Mouse (Mus musculus): Measurements from ENCODE around the gene Hist1h3e.
"Not testable (repeated sequence)": the region's sequence is repeated elsewhere in the genome, so short reads cannot be mapped to it uniquely, and the experiment has no call there.

The Hist1h3e gene

GRCm38 (mm10) chr13:23561883-23562659 lies at the start of gene Hist1h3e:
Gene Hist1h3e, minus strand, starts transcription at chr13:23562369.
- DNase-seq (ENCODE audit: low spot score), result peak; percentile 87

DNA sequence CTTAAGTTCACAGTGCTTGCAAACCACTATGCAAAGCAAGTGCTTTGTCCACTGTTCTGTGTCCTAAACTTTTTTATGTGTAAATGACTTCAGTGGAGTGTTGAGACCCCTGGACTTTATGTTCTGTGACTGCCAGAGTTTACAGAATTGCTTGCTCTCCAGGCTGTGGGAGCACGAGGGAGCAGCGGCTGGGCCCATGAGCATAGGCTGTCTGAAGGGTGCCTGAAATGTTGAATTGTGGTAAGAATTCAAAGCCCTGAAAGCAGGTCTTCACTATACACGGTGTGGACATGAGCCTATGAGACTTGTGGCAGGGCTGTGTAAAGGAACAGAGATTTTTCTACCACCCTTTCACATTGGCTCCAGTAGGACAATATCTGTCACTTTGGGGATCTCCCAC lies 49.5 kb upstream of the Hist1h3e start:
- DNase-seq (ENCODE audit: low spot score), result no peak

DNA sequence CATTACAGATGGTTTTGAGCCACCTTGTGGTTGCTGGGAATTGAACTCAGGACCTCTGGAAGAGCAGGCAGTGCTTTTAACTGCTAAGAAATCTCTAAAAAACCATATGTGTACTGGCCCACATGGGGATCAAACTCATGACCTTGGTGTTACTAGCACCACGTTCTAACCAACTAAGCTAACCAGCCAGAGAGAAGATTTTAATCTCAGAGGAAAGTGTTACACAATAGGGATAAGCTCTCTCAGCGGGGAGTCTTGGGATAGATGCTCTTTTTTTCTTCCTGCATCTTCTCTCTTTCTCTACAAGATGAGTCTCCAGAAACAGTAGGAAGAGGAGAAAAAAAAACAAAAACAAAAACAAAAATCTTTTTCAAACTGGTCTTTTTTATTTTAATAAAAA lies 48.2 kb upstream of the Hist1h3e start:
- no peak for DNase-seq (ENCODE audit: low spot score)

DNA sequence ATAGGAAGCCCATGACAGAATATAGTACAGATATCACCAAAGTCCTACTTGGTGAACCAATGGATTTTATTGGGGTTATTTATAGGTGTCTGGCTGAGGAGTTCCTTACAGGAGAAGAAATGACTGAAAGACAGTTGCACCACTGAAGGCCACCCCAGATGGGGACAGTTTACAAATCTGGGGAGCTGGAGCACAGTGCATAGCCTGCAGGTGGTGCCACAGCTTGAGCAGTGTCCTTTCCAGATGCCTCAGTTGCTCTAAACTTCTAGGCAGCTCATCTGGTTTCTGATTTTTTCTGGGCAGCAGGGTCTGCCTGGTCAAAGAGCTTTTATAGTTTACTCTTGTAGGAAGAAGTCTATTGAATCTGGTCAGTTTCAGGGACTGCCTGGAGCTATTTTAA lies 47.7 kb upstream of the Hist1h3e start:
- DNase-seq (ENCODE audit: low spot score), result no peak

DNA sequence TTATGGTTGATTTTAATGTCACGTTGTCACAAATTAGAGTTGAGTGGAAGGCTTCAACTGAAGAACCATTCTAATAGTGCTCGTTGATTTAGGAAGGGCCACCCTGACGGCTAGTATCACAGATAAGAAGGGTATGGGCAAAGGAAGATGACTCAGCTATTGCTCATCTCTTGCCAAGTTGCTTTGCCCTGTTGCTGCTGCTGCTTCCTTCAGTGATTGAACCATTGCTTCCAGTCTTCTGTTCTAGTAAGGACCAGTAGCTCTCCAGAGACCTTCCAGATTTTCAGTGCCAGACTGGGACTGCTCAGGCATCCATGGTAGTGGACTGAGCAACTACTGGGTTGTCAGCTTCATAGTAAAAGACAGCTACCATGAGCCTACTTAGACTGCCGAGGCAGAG lies 47.0 kb upstream of the Hist1h3e start:
- DNase-seq (ENCODE audit: low spot score), result no peak

DNA sequence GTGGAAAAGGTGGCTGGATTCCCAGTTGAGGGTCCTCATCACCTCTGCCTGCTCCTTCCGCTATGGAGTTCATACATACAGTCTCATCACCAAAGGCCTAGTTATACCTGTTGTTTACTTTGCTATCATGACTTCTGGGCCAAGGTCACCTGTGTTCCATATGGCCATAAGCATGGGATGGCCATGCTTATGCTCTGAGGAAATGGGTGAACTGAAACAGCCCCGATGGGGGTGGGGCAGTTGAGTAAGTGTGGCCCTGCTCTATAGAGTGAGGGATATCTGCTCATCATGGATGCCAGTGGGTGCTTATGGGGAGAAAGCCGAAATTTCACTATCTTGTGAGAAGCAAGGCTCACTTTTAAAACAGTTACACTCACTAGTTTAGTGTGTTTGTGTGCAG lies 42.9 kb upstream of the Hist1h3e start:
- DNase-seq (ENCODE audit: low spot score), result no peak

GRCm38 (mm10) chr13:23604452-23604851 lies 42.3 kb upstream of the Hist1h3e start:
- no peak for DNase-seq (ENCODE audit: low spot score)

DNA sequence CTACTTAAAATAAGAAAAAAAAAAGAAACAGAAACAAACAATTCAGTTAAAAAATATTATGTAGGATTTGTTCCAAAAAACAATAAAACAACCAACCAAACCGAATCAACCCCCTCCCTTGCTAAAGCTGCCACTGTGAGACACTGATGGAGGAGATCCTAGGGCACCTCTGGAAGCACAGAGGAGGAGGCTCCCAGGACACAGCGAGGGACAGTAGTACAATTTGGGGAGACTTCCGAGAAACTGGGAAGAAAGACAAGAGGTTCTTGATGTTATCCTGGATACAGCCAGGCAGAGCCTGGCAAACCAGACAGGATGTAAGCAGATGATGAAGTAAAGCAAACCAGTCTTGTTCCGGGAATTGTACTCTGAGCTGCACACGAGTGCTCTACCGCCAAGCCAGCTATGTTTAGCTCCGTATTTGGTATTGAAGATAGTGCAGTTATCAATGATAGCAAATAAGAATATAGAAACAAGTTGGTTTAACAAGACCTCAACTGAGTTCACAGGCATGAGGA lies 41.1 kb upstream of the Hist1h3e start:
- DNase-seq (ENCODE audit: low spot score), result no peak

DNA sequence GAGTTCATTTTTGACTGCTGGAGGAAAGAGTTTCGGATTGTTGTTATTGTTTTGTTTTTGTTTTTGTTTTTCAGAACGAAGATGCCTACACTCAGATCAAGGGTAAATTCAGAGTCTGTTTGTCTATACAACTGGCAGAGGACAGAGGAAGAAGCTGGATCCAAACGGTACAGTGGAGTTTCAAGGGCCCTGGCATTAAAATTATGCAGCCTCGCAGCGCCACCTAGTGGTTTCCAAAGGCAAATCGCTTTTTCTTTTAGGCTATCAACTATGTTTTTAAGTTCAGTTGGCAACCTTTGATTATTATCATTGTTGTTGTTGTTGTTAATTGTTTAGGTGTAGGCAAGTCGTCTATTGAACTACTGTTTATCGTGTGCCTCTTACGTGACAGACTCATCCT lies 35.8 kb upstream of the Hist1h3e start:
- DNase-seq (ENCODE audit: low spot score), result peak; percentile 53

- DNase-seq (ENCODE audit: low spot score), result no peak
Measured at GRCm38 (mm10) chr13:23595622-23596372, 33.6 kb upstream of the Hist1h3e start.

GRCm38 (mm10) chr13:23595185-23595584 lies 33.0 kb upstream of the Hist1h3e start:
- no peak for DNase-seq (ENCODE audit: low spot score)

- DNase-seq (ENCODE audit: low spot score), result no peak
Measured at GRCm38 (mm10) chr13:23593051-23593770, 31.0 kb upstream of the Hist1h3e start.

DNA sequence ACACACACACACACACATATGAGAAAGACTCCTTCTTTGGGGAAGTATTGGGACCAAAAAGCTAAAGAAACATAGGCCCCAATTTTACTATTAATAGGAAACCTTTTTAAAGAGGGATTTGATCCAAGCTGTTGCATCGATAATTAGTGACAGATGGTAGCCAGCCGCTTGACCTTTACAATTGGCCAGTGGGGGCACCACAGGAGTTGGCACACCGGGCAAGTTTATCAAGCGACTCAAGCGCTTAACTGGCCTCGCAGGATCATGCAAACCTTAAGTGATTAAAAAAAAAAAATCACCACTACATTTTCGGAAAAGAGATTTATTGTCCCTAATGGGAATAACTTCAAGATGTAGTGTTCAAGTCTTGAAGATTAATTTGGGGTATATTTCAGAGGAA lies 30.4 kb upstream of the Hist1h3e start:
- DNase-seq (ENCODE audit: low spot score), result no peak

- not testable (repeated sequence) for DNase-seq (ENCODE audit: low spot score)
Measured at GRCm38 (mm10) chr13:23591886-23592285, 29.7 kb upstream of the Hist1h3e start.

- DNase-seq (ENCODE audit: low spot score), result no peak
Measured at GRCm38 (mm10) chr13:23591206-23591605, 29.0 kb upstream of the Hist1h3e start.

- DNase-seq (ENCODE audit: low spot score), result no peak
Measured at GRCm38 (mm10) chr13:23586940-23587225, 24.7 kb upstream of the Hist1h3e start.

- DNase-seq (ENCODE audit: low spot score), result no peak
Measured at GRCm38 (mm10) chr13:23586099-23586939, 24.1 kb upstream of the Hist1h3e start.

DNA sequence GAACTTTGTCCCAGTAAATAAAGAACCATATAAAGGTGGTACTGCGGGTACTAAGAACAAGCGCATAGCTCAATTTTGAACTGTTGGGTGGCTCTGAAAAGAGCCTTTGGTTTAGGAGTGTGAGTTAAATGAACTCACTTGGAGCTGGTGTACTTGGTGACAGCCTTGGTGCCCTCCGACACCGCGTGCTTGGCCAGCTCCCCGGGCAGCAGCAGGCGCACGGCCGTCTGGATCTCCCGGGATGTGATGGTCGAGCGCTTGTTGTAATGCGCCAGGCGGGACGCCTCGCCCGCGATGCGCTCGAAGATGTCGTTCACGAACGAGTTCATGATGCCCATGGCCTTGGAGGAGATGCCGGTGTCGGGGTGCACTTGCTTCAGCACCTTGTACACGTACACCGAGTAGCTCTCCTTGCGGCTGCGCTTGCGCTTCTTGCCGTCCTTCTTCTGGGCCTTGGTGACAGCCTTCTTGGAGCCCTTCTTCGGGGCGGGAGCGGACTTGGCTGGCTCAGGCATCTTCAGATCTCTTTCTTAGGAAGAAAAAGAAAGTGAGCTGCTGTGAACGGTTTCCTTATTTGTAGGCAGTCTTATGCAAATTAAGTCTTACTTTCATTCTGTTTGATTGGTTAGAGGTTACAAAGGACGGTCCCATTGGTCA lies 23.4 kb upstream of the Hist1h3e start:
- DNase-seq (ENCODE audit: low spot score), result peak; percentile 79

DNA sequence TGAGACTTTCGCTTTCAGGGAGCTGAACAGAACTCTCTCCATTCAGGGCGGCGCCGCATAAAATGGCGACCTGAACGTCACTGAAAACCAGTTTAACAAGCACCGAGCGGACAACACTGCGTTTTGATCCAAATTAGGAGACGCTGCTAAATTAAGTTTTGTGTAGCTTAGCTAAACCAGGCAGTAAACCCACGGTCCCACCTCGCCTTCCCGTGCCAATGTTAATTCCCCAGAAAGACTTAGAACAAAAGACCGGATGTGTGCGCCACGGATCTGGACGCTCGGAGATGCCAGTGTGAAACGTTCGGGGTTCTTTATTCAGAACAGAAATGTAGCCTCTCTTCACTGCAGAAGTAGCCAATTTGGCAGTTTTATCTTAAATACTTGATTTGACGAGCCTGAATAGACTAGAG lies 22.9 kb upstream of the Hist1h3e start:
- peak; percentile 41 for DNase-seq (ENCODE audit: low spot score)

DNA sequence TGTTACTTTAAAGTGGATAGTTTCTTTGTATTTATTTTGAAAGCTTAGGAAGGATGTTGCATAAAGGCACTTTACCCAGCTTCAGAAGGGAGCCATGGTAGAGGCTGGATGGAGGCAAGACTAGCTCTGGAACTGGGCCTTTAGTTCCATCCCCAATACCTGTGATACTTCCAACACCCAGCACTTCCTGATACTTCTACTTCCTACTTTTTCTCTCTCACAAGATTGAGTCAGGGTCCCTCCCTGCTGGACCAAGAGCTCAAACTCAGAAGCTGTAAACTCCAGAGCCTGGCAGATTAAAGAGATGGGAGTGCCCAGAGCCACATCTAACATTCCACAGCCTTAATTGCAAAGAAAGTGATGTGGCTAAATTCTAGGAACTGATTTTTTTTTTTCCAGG lies 22.2 kb upstream of the Hist1h3e start:
- DNase-seq (ENCODE audit: low spot score), result no peak

DNA sequence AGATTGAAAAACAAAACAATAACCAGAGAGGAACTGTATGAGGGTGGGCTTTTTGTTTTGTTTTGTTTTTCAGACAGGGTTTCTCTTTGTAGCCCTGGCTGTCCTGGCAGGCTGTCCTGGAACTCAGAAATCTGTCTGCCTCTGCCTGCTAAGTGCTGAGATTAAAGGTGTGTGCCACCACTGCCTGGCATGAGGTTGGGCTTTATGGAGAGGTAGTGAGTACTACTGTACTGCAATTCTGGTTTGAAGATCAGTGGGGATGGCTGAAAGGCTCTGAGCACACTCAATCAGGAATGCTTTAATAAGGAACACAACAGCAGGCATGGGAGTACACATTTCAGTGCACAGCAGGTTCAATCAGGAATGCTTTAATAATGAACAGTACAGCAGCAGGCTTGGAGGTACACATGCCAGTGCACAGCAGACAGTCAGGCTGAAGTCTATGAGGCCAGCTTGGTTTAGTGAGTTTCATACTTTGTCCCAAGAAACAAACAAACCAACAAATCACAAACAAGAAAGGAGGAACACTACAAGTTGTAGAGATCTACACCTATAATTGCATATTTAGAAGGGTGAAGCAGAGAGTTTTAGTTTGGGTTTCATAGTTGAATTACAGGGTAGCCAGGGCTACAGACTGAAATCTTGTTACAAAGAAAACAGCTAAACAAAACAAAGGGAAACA lies 21.4 kb upstream of the Hist1h3e start:
- DNase-seq (ENCODE audit: low spot score), result no peak

Data from testis, postnatal 14 days (tissue).